Mouse (Mus musculus): ENCODE results near the gene Ncmap.
"Not testable (repeated sequence)": the region's sequence is repeated elsewhere in the genome, so short reads cannot be mapped to it uniquely, and the experiment has no call there.

Gene Ncmap

DNA sequence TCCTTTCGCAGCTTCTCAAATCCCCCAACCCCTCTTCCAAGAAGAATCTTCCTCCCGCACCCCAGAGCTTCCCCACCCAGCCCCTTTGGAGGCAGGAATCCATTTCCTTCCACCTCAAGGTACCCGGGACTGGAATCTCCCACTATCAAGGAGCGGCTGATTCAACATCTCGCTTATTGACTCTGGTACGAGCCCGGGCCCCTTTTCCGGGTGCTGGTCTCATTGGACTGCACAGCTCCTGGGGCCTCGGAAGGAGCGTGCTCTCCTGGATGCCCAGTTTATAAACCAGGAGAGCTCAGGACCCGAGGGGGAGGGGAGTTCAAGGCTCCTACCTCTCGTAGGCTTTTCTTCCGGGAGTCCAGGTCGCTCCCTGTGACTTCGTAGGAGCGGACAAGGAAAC lies 476 bp downstream of the Ncmap start:
- no peak for DNase-seq (ENCODE audit: low read depth)

- no peak for DNase-seq (ENCODE audit: low read depth)
These were observed 1.7 kb downstream of the Ncmap start for GRCm38 (mm10) chr4:135396303-135396702.

- DNase-seq (ENCODE audit: low read depth): no peak
These were observed 2.7 kb downstream of the Ncmap start for GRCm38 (mm10) chr4:135395375-135395774.

DNA sequence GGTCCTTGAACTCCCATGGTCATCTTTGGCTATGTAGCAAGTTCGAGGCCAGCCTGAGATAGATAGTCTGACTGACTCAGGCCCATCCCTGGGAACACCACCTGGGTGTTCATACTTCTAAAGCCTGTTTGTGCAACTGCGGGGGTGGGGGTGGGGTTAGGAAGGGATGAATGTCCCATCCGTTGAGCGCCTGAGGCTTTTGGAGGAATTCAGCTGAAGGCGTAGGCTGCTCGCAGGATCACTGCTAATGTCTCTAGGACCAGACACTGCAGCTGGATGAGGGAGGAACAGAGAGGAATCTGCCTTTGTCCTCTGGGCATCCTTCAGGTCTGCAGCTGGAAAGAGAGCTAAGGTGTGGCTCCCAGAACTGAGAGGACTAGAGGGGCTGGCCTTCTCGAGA lies 3.4 kb downstream of the Ncmap start:
- no peak for DNase-seq (ENCODE audit: low read depth)

DNA sequence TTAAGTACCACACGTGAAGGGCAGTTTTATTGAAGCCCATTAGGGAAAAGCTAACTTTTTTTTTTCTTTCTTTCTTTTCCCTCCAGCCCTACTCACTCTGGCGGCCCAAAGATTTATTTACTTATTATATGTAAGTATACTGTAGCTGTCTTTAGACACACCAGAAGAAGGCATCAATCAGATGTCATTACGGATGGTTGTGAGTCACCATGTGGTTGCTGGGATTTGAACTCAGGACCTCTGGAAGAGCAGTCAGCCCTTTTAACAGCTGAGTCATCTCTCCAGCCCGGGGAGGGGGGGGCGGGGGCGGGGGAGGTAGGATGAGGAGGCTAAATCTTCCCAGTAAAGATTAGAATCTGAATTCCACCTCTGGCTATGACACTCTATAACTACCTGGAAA lies 4.6 kb downstream of the Ncmap start:
- no peak for DNase-seq (ENCODE audit: low read depth)

- no peak for DNase-seq (ENCODE audit: low read depth)
These were observed 5.2 kb downstream of the Ncmap start for GRCm38 (mm10) chr4:135392801-135393200.

GRCm38 (mm10) chr4:135391014-135391413 lies 7.0 kb downstream of the Ncmap start:
- DNase-seq (ENCODE audit: low read depth): no peak

- no peak for DNase-seq (ENCODE audit: low read depth)
These were observed 12.4 kb downstream of the Ncmap start for GRCm38 (mm10) chr4:135385614-135386013.

GRCm38 (mm10) chr4:135382316-135382715 lies 15.7 kb downstream of the Ncmap start:
- DNase-seq (ENCODE audit: low read depth): peak; percentile 54

- DNase-seq (ENCODE audit: low read depth): no peak
These were observed 16.7 kb downstream of the Ncmap start for GRCm38 (mm10) chr4:135381355-135381754.

- DNase-seq (ENCODE audit: low read depth): no peak
These were observed 20.8 kb downstream of the Ncmap start for GRCm38 (mm10) chr4:135377241-135377640.

- DNase-seq (ENCODE audit: low read depth): no peak
These were observed 22.6 kb downstream of the Ncmap start for GRCm38 (mm10) chr4:135375444-135375843.

GRCm38 (mm10) chr4:135373299-135373698 lies 24.7 kb downstream of the Ncmap start:
- DNase-seq (ENCODE audit: low read depth): no peak

DNA sequence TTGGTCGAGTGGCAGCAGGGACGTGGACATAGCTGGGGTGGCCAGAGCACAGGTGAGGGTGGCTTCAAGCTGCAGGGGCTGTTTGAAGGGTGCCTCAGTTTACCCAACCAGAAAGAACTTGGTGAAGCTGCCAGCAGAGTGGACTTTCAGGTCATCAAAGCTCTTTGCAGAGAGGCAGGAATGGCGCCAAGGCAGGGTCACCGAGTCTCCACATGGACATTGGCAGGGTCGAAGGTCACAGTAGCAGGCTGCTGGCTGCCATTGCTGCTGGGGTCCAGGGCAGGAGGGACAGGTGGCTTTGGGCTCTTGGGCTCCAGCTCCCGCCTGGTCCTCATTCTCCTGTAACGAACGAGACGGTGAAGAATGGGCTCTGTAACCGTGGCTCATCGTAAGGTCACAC lies 27.7 kb downstream of the Ncmap start:
- no peak for DNase-seq (ENCODE audit: low read depth)

DNA sequence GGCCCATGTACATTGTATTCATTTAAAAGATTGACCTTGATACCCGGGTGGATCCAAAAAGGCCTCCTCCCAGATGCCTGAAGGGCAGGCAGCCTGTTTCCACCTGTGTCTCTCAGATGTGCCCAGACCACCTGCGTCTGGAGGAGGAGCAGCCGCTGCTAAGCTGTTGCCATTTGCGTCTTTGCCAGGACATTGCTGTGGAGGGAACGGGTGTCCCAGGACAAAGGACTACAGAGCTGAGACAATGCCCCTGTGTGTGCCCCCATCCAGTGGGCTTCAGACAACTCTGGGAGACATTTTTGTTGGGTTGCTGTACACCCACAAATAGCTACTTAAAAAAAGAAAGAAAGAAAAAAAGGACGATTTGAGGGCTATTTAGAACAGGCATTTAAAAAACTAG lies 35.2 kb downstream of the Ncmap start:
- DNase-seq (ENCODE audit: low read depth): no peak

DNA sequence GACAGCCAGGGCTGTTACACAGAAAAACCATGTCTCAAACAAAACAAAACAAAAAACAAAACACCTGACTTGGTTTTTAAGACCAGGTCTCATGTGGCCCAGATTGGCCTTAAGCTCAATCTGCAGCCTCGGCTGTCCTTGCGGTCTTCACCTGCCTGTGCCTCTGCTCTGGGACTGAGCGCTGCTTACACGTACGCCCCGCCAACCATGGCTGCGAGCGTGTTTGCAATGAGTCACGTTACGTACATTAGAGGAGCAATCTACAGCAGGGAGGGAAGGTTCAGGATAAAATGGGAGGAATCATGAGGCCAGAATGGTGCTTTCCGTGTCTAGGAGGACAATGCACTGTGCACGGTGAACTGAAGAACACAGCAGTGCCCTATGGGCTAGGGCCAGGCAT lies 36.3 kb downstream of the Ncmap start:
- DNase-seq (ENCODE audit: low read depth): no peak

- no peak for DNase-seq (ENCODE audit: low read depth)
These were observed 39.3 kb downstream of the Ncmap start for GRCm38 (mm10) chr4:135358736-135359135.

DNA sequence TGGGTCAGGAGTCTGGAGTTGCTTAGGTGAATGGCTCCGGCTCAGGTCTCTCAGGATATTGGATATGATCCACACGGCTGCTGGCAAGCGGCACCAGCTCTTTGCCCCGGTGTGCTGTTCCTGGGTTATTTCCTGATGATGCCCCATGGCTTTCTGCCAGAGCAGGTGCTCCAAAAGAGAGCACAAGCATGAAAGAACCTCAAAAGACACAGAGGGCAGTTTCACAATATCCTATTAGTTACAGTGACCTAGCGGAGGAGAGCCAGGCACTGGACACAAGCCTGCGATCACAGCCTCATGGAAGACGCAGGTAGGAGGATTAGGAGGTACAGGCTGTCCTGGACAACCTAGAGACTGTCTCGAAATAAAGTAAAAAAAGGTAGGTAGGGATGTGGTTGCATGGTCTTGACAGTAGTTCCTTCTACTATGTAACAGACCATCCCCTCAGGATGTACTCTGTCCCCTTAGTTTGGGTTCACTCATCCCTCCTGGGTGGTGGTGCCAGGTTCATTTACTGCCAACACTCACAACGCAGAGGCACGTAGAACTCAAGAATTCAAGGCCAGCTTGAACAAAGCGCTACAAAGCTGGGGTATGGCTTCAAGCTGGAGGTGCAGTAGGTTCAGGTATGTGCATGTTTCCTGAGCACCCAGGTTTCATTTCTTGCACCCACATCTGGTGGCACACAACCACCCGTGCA lies 40.7 kb downstream of the Ncmap start:
- DNase-seq (ENCODE audit: low read depth): no peak

- DNase-seq (ENCODE audit: low read depth): no peak
These were observed 42.0 kb downstream of the Ncmap start for GRCm38 (mm10) chr4:135355886-135356550.

DNA sequence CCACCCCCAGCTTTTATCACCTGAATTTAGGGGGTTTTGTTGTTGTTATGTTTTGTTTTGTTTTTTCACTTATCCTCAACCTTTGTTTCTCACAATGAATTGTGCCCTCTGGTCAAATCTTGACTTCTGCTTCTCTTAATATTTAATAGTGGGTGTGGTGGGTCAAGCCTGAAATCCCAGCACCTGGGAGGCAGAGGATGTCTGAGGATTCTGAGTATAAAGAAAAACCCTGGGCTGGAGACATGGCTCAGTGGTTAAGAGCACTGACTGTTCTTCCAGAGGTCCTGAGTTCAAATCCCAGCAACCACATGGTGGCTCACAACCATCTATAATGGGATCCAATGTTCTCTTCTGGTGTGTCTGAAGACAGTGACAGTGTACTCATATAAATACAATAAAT lies 43.3 kb downstream of the Ncmap start:
- not testable (repeated sequence) for DNase-seq (ENCODE audit: low read depth)

DNA sequence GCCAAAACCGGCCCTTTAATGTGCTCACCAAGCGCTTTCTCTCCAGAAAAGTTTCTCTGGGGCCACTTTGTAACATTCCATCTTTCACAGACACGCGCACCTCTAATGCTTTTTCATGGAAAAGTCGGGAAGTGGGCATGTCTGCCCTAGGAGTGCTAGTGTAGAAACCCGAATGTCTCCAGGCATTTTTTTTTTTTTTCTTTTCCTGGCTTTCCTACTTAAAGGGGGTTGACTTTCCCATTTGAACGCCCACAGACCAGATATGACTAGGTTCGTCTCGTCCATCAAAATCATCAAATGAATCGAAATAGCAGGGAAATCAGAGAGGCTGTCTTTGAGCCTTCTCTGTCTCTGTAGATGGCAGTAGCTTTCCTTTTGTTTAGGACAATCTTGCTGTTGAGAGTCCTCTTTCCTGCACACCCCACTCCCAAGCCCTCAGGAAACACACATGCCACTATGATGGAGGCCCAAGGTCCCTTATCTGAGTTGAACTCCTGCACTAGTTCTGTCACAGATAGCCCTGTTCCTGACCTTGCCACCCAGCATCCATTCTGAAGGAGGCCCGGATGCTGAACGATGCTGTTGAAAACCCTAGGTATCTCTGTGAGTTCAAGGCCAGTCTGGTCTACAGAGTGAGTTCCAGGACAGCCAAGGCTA lies 44.1 kb downstream of the Ncmap start:
- no peak for DNase-seq (ENCODE audit: low read depth)

DNA sequence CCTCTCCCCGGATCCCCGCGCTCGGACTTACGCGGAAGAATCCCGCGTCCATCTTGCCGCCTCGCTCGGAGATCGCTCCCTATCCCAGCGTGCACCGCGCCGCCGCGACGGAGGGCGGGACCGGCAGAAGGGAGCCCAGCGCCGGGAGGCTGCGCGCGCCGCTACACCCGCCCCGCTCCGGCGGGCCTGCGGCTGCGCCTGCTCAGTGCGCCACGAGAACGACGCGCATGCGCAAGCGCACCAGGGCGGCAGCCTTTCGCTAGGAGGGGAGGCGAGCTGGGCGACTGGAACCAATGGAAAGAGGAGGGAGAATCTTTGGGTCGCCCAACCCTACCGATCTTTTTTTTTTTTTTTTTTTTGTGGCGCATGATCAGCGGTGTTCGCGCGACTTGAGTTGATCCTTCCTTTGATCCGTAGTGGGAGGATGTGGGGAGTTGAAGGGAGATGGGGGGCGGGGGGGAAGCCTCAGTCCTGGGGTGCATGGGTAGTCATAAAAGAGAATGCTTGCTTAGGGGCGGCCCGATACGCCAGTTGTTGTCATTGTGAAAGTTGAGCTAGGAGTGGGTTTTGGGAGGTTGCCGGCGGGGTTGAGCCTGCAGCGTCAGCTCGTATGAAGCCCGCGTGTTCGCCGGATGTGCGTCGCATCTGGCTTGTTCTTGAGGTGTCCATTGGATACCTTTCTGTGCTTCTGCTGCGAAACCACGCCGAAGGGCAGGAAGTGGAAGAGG lies 44.8 kb downstream of the Ncmap start, which contains the start of gene Srrm1:
TSS of gene Srrm1 (minus strand) at position 256 of the 728 bp plus-strand sequence.
- DNase-seq (ENCODE audit: low read depth): peak; percentile 97
